In genomic region chr10:60202785-60203184, GRCm38 (mm10) we compare ENCODE assay signal across 9 mouse cellular contexts. TPM values are rescaled to one million over a fixed set of nuclear protein-coding genes. Genes with fewer than 3 reads are reported as not detected.
DNase-seq lines count a peak whose midpoint lies in the region; ATAC-seq lines count a peak whose summit lies in the region.
"Had no signal": no experiment of that assay in that cellular context is flagged by ENCODE, and none has a peak within 500 bp of the region (broad histone marks: within the 10 kb centered on the region; RNA-seq: fewer than 3 reads in every experiment).

No protein-coding gene starts in this region.

- peak overlapping the region; percentile 84 for H3K27ac ChIP-seq in kidney, embryonic 15.5 days
- H3K27ac ChIP-seq in hindbrain, embryonic 11.5 days (ENCODE audit: low read depth, low read length): peak overlapping the region; percentile 83
- peak overlapping the region; percentile 61 for H3K27ac ChIP-seq in midbrain, embryonic 15.5 days

- 37% methylated on average over 5 of the region's 5 CpGs for WGBS in kidney, embryonic 15.5 days
- WGBS in hindbrain, embryonic 11.5 days: 14% methylated on average over 5 of the region's 5 CpGs
- WGBS in midbrain, embryonic 15.5 days: 7% methylated on average over 5 of the region's 5 CpGs

- no peak for DNase-seq in kidney, adult 8-10 months
- DNase-seq in embryo, embryonic 10.5 days (ENCODE audit: low spot score): peak; percentile 71
- DNase-seq in hindbrain, embryonic 11.5 days (ENCODE audit: low spot score): peak; percentile 65
- no peak for DNase-seq in thymus, postnatal 4 days
- DNase-seq in spleen, adult 18-20 months: no peak
- DNase-seq in thymus, adult 18-20 months: no peak
- DNase-seq: adrenal gland, adult 2 months had no signal

- ATAC-seq in kidney, embryonic 15.5 days (replicated peaks; ENCODE audit: low FRiP score): 0 out of 2 replicates have a peak, but pooled peaks have one; percentile 23
- peak; percentile 91 for ATAC-seq in hindbrain, embryonic 11.5 days (ENCODE audit: low FRiP score)
- peak; percentile 84 for ATAC-seq in midbrain, embryonic 15.5 days (replicated peaks)

- H3K36me3 ChIP-seq in kidney, embryonic 15.5 days: no peaks in the 10 kb centered on the region
- no peaks in the 10 kb centered on the region; the same call in 1 of the 2 replicates for H3K36me3 ChIP-seq in hindbrain, embryonic 11.5 days (ENCODE audit: control insufficient read depth, insufficient read depth, low read length)
- no peaks in the 10 kb centered on the region for H3K36me3 ChIP-seq in midbrain, embryonic 15.5 days (replicated peaks)

- peaks cover 34% of the 10 kb centered on the region for H3K4me1 ChIP-seq in kidney, embryonic 15.5 days
- H3K4me1 ChIP-seq in hindbrain, embryonic 11.5 days (replicated peaks; ENCODE audit: control insufficient read depth, insufficient read depth, low read length): no peaks in the 10 kb centered on the region; the same call in 1 of the 2 replicates
- no peaks in the 10 kb centered on the region for H3K4me1 ChIP-seq in midbrain, embryonic 15.5 days

- no peaks in the 10 kb centered on the region for H3K9me3 ChIP-seq in kidney, embryonic 15.5 days (replicated peaks)
- no peaks in the 10 kb centered on the region for H3K9me3 ChIP-seq in hindbrain, embryonic 11.5 days (ENCODE audit: control insufficient read depth, low read length)
- H3K9me3 ChIP-seq in midbrain, embryonic 15.5 days: no peaks in the 10 kb centered on the region

- H3K9ac ChIP-seq in kidney, embryonic 15.5 days: no peak overlapping the region
- H3K9ac ChIP-seq in hindbrain, embryonic 11.5 days (ENCODE audit: low read depth, low read length): no peak overlapping the region
- no peak overlapping the region for H3K9ac ChIP-seq in midbrain, embryonic 15.5 days

- H3K4me3 ChIP-seq in kidney, embryonic 15.5 days (replicated peaks): no peak overlapping the region
- H3K4me3 ChIP-seq in hindbrain, embryonic 11.5 days (ENCODE audit: low read depth, low read length): no peak overlapping the region
- no peak overlapping the region for H3K4me3 ChIP-seq in midbrain, embryonic 15.5 days

- no peak overlapping the region for H3K4me2 ChIP-seq in kidney, embryonic 15.5 days
- peak overlapping the region; percentile 19; the same call in 1 of the 2 replicates for H3K4me2 ChIP-seq in hindbrain, embryonic 11.5 days (replicated peaks; ENCODE audit: low read depth, low read length)
- H3K4me2 ChIP-seq in midbrain, embryonic 15.5 days: no peak overlapping the region

- no peaks in the 10 kb centered on the region for H3K27me3 ChIP-seq in kidney, embryonic 15.5 days
- no peaks in the 10 kb centered on the region for H3K27me3 ChIP-seq in hindbrain, embryonic 11.5 days (ENCODE audit: control insufficient read depth, insufficient read depth, low read length)
- no peaks in the 10 kb centered on the region for H3K27me3 ChIP-seq in midbrain, embryonic 15.5 days (replicated peaks)

RNA-seq across cellular contexts. Expression of gene Chst3, which starts 16.3 kb away (rescaled TPM):
- polyA plus RNA-seq in kidney, embryonic 15.5 days (2015; fragmentation: Nextera tagmentation; extraction: Ambion mirVana): 1.6 and 2.0 TPM in 2 replicates
- 1.5 TPM in 2 replicates for polyA plus RNA-seq in hindbrain, embryonic 11.5 days (2014; fragmentation: Nextera tagmentation; extraction: Ambion mirVana)
- polyA plus RNA-seq in midbrain, embryonic 15.5 days (2015; fragmentation: Nextera tagmentation; extraction: Ambion mirVana): 1.1 and 1.6 TPM in 2 replicates

Comparison
In these comparisons a context has a peak if more than half of its experiments do, and no peak if none do; other contexts are left out.
1. ATAC-seq: peak in every context shown above with its lines; median percentile 91 in hindbrain, embryonic 11.5 days; 84 in midbrain, embryonic 15.5 days; 23 in kidney, embryonic 15.5 days.
2. DNase-seq: peak in embryo, embryonic 10.5 days (single experiment) and hindbrain, embryonic 11.5 days (single experiment); none in kidney, adult 8-10 months (0 of 2), thymus, postnatal 4 days (single experiment), spleen, adult 18-20 months (0 of 2) and thymus, adult 18-20 months (0 of 2).
3. Peak in every context shown above with its lines, with median percentiles within 50 percentile points of each other: H3K27ac ChIP-seq.